Mouse (Mus musculus) lung, adult 2 months (tissue): ENCODE results near the gene Vmn1r46.

Experiments used
- CTCF ChIP-seq: fragments of 200-500 bp; IDR thresholded peaks from 2 replicates; pipeline ENCODE4 v1.5.1; 2011; ENCODE audit warnings: mild to moderate bottlenecking, low read length, control low read depth; ENCODE audit not compliant: insufficient read depth
- POLR2A ChIP-seq: fragments of 200-500 bp; IDR thresholded peaks from 2 replicates; pipeline ENCODE4 v1.6.1; 2011; ENCODE audit warnings: low read depth, mild to moderate bottlenecking, control low read depth, low read length, borderline replicate concordance; ENCODE audit errors: extremely low read depth

DNA sequence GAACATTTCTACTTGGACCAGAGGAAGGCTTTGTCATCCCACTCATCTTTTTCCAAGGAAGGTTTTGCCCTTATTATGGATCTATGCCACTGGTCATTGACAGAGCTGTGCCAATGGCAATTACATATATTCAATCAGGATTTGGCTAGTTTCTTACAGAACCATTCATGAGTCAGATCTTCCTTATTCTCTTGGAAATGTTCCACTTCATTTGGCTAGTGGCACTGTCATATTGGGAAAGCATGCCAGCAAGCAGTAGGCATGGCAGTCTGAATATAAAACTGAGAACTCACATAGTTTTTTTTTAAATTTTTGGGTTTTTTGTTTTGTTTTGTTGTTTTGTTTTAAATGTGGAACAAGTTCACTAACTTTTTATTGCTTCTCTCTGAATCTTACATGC is 2.8 kb upstream of the Vmn1r46 start:
- TF ChIP-seq CTCF (no peak), POLR2A (no peak)
